Mouse (Mus musculus): ENCODE data around the gene Scp2d1.
"Not testable (repeated sequence)": the region's sequence is repeated elsewhere in the genome, so short reads cannot be mapped to it uniquely, and the experiment has no call there.

The Scp2d1 gene

GRCm38 (mm10) chr2:144823356-144823755 is at the start of gene Scp2d1:
Gene Scp2d1, plus strand, starts transcription at chr2:144823656.
- in situ Hi-C loops (cut with MboI; ENCODE audit: low pct_unique_long_range_greater_than_20kb in 1 of 2, low sequenced_read_pairs in 2 of 2, unreplicated experiment in 1 of 2) = not testable (repeated sequence)

- in situ Hi-C loops (cut with MboI; ENCODE audit: low pct_unique_long_range_greater_than_20kb in 1 of 2, low sequenced_read_pairs in 2 of 2, unreplicated experiment in 1 of 2) = no loop called here
These were observed 48.8 kb upstream of the Scp2d1 start for GRCm38 (mm10) chr2:144774636-144775160.

- in situ Hi-C loops (cut with MboI; ENCODE audit: low pct_unique_long_range_greater_than_20kb in 1 of 2, low sequenced_read_pairs in 2 of 2, unreplicated experiment in 1 of 2) = no loop called here
These were observed 47.8 kb upstream of the Scp2d1 start for GRCm38 (mm10) chr2:144775626-144776025.

GRCm38 (mm10) chr2:144779263-144779662 is 44.2 kb upstream of the Scp2d1 start:
- in situ Hi-C loops (cut with MboI; ENCODE audit: low pct_unique_long_range_greater_than_20kb in 1 of 2, low sequenced_read_pairs in 2 of 2, unreplicated experiment in 1 of 2) = no loop called here

- in situ Hi-C loops (cut with MboI; ENCODE audit: low pct_unique_long_range_greater_than_20kb in 1 of 2, low sequenced_read_pairs in 2 of 2, unreplicated experiment in 1 of 2) = no loop called here
These were observed 42.7 kb upstream of the Scp2d1 start for GRCm38 (mm10) chr2:144780731-144781130.

- in situ Hi-C loops (cut with MboI; ENCODE audit: low pct_unique_long_range_greater_than_20kb in 1 of 2, low sequenced_read_pairs in 2 of 2, unreplicated experiment in 1 of 2) = no loop called here
These were observed 41.6 kb upstream of the Scp2d1 start for GRCm38 (mm10) chr2:144781871-144782270.

- in situ Hi-C loops (cut with MboI; ENCODE audit: low pct_unique_long_range_greater_than_20kb in 1 of 2, low sequenced_read_pairs in 2 of 2, unreplicated experiment in 1 of 2) = no loop called here
These were observed 41.0 kb upstream of the Scp2d1 start for GRCm38 (mm10) chr2:144782481-144782880.

- in situ Hi-C loops (cut with MboI; ENCODE audit: low pct_unique_long_range_greater_than_20kb in 1 of 2, low sequenced_read_pairs in 2 of 2, unreplicated experiment in 1 of 2) = no loop called here
These were observed 40.3 kb upstream of the Scp2d1 start for GRCm38 (mm10) chr2:144783190-144783589.

GRCm38 (mm10) chr2:144783831-144784230 is 39.6 kb upstream of the Scp2d1 start:
- in situ Hi-C loops (cut with MboI; ENCODE audit: low pct_unique_long_range_greater_than_20kb in 1 of 2, low sequenced_read_pairs in 2 of 2, unreplicated experiment in 1 of 2) = no loop called here

- in situ Hi-C loops (cut with MboI; ENCODE audit: low pct_unique_long_range_greater_than_20kb in 1 of 2, low sequenced_read_pairs in 2 of 2, unreplicated experiment in 1 of 2) = no loop called here
These were observed 31.7 kb upstream of the Scp2d1 start for GRCm38 (mm10) chr2:144791671-144792294.

GRCm38 (mm10) chr2:144797515-144797914 is 25.9 kb upstream of the Scp2d1 start:
- in situ Hi-C loops (cut with MboI; ENCODE audit: low pct_unique_long_range_greater_than_20kb in 1 of 2, low sequenced_read_pairs in 2 of 2, unreplicated experiment in 1 of 2) = no loop called here

- in situ Hi-C loops (cut with MboI; ENCODE audit: low pct_unique_long_range_greater_than_20kb in 1 of 2, low sequenced_read_pairs in 2 of 2, unreplicated experiment in 1 of 2) = no loop called here
These were observed 15.4 kb upstream of the Scp2d1 start for GRCm38 (mm10) chr2:144807766-144808754.

GRCm38 (mm10) chr2:144828457-144828985 is 5.1 kb downstream of the Scp2d1 start:
- in situ Hi-C loops (cut with MboI; ENCODE audit: low pct_unique_long_range_greater_than_20kb in 1 of 2, low sequenced_read_pairs in 2 of 2, unreplicated experiment in 1 of 2) = no loop called here

- in situ Hi-C loops (cut with MboI; ENCODE audit: low pct_unique_long_range_greater_than_20kb in 1 of 2, low sequenced_read_pairs in 2 of 2, unreplicated experiment in 1 of 2) = no loop called here
These were observed 13.3 kb downstream of the Scp2d1 start for GRCm38 (mm10) chr2:144836667-144837311.

GRCm38 (mm10) chr2:144837312-144837679 is 13.8 kb downstream of the Scp2d1 start:
- in situ Hi-C loops (cut with MboI; ENCODE audit: low pct_unique_long_range_greater_than_20kb in 1 of 2, low sequenced_read_pairs in 2 of 2, unreplicated experiment in 1 of 2) = no loop called here

- in situ Hi-C loops (cut with MboI; ENCODE audit: low pct_unique_long_range_greater_than_20kb in 1 of 2, low sequenced_read_pairs in 2 of 2, unreplicated experiment in 1 of 2) = no loop called here
These were observed 45.4 kb downstream of the Scp2d1 start for GRCm38 (mm10) chr2:144868827-144869226.
